14 mouse cellular contexts compared by ENCODE assay signal in genomic region chr10:56598191-56598590, GRCm38 (mm10).
DNase-seq lines count a peak whose midpoint lies in the region; ATAC-seq and TF ChIP-seq lines count a peak whose summit lies in the region.
"Had no signal": no experiment of that assay in that cellular context is flagged by ENCODE, and none has a peak within 500 bp of the region (broad histone marks: within the 10 kb centered on the region; RNA-seq: fewer than 3 reads in every experiment).

No protein-coding gene starts in this region.

- 62% methylated on average over 3 of the region's 3 CpGs for WGBS in liver, adult 2 months
- WGBS in hindbrain, embryonic 14.5 days, result 84% methylated on average over 3 of the region's 3 CpGs

- no peak overlapping the region for H3K27ac ChIP-seq in liver, adult 2 months (replicated peaks; ENCODE audit: insufficient read depth, low read depth, low read length)
- no peak overlapping the region for H3K27ac ChIP-seq in hindbrain, embryonic 14.5 days
- H3K27ac ChIP-seq: hindbrain, embryonic 10.5 days had no signal

- no peak for TF ChIP-seq CTCF in liver, adult 2 months (IDR thresholded peaks at IDR 0.05; ENCODE audit: low read depth, low read length)

- H3K4me3 ChIP-seq in liver, adult 2 months (ENCODE audit: insufficient read depth, low read depth, low read length), result no peak overlapping the region
- H3K4me3 ChIP-seq in hindbrain, embryonic 14.5 days (replicated peaks; ENCODE audit: low read length), result no peak overlapping the region
- H3K4me3 ChIP-seq: hindbrain, embryonic 10.5 days had no signal

- DNase-seq in heart, adult 18-20 months, result peak; percentile 60 to 66
- no peak for DNase-seq in heart, postnatal 4 days
- peak; percentile 25 for DNase-seq in liver, adult 2 months (ENCODE audit: extremely low read depth, low read depth, low spot score)
- DNase-seq in liver (no peak), NIH3T3 (ENCODE audit: low read depth) (peak; percentile 46)
- DNase-seq in hindbrain, embryonic 14.5 days (ENCODE audit: low spot score), result no peak
- DNase-seq: adrenal gland, postnatal 10 days; cerebellum, adult 11-12 months had no signal

- H3K27me3 ChIP-seq in liver, adult 2 months (ENCODE audit: control insufficient read depth, insufficient read depth, low read length), result no peaks in the 10 kb centered on the region
- no peaks in the 10 kb centered on the region for H3K27me3 ChIP-seq in hindbrain, embryonic 14.5 days (ENCODE audit: control insufficient read depth, insufficient read depth, low read length)
- H3K27me3 ChIP-seq: CH12.LX had no signal

- no peak overlapping the region for H3K9ac ChIP-seq in liver, adult 2 months (ENCODE audit: low read depth, low read length)
- H3K9ac ChIP-seq in hindbrain, embryonic 14.5 days, result no peak overlapping the region

- no peaks in the 10 kb centered on the region for H3K79me2 ChIP-seq in liver, adult 2 months (ENCODE audit: control insufficient read depth, insufficient read depth, low read length)

- no peaks in the 10 kb centered on the region for H3K36me3 ChIP-seq in liver, adult 2 months (ENCODE audit: control insufficient read depth, insufficient read depth, low read length)
- H3K36me3 ChIP-seq in hindbrain, embryonic 14.5 days (replicated peaks; ENCODE audit: control insufficient read depth, insufficient read depth), result no peaks in the 10 kb centered on the region
- H3K36me3 ChIP-seq: hindbrain, embryonic 10.5 days had no signal

- ATAC-seq in granulocyte monocyte progenitor cell, adult 5-6 weeks (replicated peaks; ENCODE audit: poor library complexity, severe bottlenecking), result peak; percentile 100
- no peak for ATAC-seq in inflammation-experienced regulatory T-cells, adult 6 months
- ATAC-seq in hindbrain, embryonic 14.5 days (ENCODE audit: low FRiP score), result no peak
- ATAC-seq: intestine, postnatal 0 days; midbrain, embryonic 16.5 days had no signal

- no peaks in the 10 kb centered on the region; the same call in 1 of the 2 replicates for H3K4me1 ChIP-seq in liver, adult 2 months (ENCODE audit: control insufficient read depth, insufficient read depth, low read length)
- H3K4me1 ChIP-seq in hindbrain, embryonic 14.5 days (replicated peaks; ENCODE audit: control insufficient read depth, insufficient read depth, low read length), result no peaks in the 10 kb centered on the region
- H3K4me1 ChIP-seq: hindbrain, embryonic 10.5 days had no signal

- H3K4me2 ChIP-seq in hindbrain, embryonic 14.5 days (replicated peaks), result no peak overlapping the region

- no peaks in the 10 kb centered on the region for H3K9me3 ChIP-seq in hindbrain, embryonic 14.5 days (ENCODE audit: control insufficient read depth, low read length)
- H3K9me3 ChIP-seq: hindbrain, embryonic 10.5 days had no signal

- TF ChIP-seq POLR2A in liver, adult 2 months (IDR thresholded peaks at IDR 0.05; ENCODE audit: extremely low read depth, insufficient read depth, low read length), result no peak

Comparison
In these comparisons a context has a peak if more than half of its experiments do, and no peak if none do; other contexts are left out.
1. DNase-seq: peak in heart, adult 18-20 months (2 of 2), liver, adult 2 months (single experiment) and NIH3T3 (single experiment); none in heart, postnatal 4 days (single experiment), liver (single experiment) and hindbrain, embryonic 14.5 days (single experiment).